Mouse (Mus musculus) lung, postnatal 14 days (tissue): ENCODE measurements around the gene Htra2.

ENCODE experiments used
- DNase-seq: peaks from one replicate; pipeline ENCODE4 v3.0.0; 2021

Gene Htra2

DNA sequence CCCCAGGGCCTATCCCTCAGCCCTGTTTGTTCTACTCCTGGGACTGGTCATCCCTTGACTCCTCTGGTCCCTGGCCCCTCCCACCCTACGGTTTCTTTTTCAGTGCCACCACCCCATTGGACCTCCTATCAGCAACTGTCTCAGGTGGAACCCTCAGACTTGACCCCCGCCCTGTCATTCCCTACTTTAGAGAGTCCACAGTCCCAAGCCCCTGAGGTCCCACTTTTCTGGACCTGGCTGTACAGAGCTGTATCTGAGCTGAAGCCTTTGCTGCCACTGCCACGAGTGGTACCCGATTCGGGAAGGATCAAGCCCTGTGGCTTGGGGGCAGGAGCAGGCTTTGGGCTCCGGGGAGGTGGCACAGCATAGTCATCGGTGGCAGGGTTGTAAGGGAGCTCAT lies 24.0 kb downstream of the Htra2 start:
- no peak for DNase-seq

DNA sequence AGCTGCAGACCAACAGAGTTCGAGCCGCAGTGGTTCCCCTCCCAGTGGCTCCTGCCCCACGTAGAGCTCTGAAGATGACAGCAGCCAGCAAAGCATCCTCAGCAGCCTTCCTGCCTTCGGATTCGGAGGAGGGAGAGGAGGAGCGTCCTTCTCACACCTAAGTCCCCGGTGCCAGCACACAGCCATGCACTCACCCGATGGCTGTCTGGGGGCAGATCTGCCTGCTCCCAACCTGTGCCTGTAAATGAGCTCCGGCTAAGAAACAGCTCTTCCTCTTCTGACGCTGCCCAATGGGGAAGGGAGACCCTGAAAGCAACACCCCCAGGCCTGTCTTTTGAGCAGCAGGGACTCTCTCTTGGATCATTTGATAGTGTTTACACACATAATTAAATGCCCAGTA lies 25.3 kb downstream of the Htra2 start:
- DNase-seq = no peak

DNA sequence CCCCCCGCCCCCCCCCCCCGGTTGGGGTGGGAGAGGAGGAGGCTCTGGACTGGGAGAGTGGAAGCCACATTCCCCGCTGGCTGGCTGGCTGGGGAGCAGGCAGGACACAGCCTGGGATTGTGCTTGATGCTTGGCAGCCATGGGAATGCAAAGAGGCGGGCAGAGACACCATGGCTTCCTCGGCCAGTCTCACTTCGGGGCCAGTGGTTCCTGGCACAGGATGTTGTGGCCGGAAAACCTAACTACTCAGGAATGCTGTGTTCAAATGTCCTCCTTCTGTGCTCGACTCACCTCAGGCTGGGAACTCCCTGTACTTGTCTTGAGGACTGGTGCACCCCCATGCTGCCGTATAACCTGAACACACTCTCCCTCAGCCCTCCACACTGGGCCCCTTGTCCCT lies 27.4 kb downstream of the Htra2 start:
- no peak for DNase-seq

DNA sequence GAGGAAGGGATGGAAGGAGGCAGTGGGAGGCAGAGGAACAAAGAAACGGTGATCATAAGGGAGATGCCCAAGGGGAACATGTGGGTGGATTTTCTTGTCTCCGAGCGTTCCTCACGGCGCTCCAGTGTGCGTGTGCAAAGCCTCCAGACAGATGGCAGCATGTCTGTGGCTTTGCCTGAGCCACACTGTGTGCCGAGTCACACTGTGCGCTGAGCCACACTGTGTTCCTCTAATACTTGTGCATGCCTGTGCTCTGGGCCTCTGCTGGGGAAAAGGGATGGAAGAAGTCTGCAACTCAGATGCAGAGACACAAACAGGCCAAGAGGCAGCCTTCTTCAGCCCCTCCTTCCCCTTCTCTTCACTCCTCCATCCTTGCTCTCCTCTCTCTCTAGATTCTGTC lies 27.8 kb downstream of the Htra2 start:
- DNase-seq = no peak

DNA sequence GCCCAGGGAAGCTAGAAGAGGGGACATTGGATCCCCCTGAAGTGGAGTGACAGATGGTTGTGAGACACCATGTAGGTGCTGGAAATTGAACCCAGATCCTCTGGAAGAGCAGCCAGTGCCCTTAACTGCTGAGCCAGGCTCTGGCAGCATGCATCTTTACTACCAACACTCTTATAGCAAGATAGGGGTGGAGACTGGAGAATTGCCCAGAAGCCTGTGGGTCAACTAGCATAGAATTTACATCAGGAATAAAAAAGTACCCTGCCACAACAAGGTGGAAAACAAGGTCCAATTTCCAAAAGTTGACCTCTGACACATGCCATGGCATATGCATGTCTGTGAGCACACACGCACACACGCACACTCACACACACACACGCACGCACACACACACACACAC lies 29.9 kb downstream of the Htra2 start:
- no peak for DNase-seq

DNA sequence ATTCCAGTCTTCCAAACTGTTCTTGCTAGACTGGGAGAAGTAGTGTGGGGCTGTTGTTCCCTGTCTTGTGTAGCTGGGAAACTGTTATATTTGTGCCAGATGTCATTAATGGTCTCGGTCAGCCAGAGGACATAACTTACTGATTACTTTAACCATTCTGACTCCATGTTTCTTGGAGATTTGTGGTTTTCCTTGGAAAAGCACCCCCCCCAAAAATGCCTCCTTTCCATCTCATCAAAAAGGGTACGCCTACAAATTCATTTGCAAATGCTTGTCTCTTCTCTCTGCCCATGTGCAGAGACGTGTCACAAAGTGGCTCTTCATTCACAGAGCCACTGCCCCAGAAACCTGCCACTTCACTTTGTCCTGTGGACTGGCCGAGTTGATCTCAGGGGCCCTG lies 30.7 kb downstream of the Htra2 start:
- DNase-seq = no peak

DNA sequence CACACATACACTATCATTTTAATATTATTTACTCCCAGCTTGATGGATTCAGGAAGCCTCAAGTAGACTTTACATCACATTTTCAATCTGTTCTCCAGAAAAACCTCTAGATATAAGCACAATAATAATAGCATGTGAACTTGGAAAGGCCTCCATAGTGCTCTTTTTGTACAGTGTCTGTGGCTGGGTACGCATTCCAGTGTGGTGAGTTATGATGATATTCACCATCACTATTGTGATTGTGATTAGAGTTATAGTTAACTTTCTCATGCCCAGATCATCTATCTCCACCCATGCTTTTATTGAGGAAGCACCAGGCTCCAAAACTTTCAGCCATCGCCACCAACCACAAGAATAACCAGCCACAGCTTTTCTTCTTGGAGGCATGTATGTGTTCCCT lies 31.3 kb downstream of the Htra2 start:
- no peak for DNase-seq

DNA sequence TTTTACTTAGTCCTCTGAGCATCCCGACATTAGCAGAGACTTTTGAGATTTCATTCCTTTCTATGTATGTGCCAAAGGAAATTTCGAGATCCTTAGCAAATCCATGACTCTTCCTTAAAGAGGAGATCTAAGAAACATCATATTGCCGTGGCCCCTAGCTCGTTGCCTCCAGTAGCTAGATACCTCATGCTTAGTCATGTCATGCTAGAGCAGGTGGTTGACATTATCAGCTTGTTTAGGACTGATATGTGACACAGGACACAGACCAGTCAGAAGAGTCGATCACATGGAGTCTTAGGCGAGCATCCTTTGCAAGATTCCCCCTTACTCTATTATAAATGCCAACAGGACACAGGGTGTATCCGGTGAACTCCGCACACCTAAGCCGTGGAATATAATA lies 32.1 kb downstream of the Htra2 start:
- DNase-seq = no peak

DNA sequence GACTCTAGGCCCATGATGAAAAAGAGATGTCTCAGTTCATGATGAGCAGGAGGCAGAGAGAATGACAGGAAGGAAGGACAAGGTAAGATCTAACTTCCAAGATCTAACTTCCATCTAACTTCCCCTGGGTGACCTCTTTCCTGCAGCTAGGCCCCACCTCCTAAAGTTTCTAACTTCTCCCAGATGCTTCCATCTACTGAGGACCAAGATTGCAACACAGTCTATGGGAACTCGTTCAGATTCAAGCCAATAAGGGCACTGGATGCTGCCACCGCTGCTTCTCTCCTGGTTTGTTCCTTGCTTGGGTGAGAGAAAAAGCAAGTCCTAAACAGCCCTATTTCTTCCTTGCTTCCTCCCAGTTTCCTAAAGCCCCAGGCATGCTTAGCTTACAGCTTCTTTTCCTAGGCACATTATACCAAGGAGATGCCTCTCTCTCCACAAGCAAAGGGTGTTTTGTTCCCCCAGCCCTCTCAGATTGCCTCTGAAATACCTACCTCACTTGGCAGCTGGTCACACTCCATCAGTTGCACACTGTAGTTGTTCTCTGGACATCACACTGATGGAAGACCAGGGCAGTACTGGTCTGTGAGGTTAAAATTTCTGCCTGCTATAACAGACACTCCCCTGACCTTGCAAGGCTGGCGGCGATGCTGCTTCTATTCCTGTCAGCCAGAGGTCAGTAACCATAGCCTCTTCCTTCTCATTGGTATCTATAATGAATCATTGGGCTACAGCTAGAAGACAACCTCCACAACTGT lies 34.1 kb downstream of the Htra2 start:
- DNase-seq = no peak

DNA sequence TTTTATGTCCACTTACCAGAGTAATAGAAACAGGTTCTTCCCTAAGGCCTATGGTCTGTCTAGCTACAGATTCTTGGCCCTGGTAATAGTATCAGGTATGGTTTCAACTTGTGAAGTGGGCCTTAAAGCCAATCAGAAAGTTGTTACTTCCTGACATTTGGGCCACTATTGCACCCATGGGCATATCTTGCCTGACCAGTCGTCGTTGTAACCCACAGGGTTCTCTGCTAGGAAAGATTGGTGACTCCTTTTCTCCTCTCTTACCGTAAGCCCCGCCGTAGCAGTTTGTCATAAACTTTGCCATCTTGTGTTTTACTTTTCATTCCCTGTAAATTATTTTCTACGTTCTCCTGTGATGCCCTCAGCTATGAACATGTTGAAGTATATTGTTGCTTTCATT lies 35.0 kb downstream of the Htra2 start:
- no peak for DNase-seq

DNA sequence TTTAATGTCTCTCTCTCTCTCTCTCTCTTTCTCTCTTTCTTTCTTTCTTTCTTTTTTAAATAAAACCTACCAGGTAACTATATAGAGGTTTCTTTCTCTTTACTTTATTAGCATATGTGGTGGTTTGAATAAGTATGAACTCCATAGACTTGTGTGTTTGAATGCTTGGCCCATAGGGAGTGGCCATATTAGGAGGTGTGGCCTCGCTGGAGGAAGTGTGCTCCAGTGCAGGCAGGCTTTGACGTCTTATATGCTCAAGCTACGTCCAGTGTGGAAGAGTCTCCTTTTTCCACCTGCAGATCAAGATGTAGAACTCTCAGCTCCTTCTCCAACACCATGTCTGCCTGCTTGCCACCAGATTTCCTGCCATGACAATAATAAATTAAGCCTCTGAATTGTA lies 36.0 kb downstream of the Htra2 start:
- no peak for DNase-seq

DNA sequence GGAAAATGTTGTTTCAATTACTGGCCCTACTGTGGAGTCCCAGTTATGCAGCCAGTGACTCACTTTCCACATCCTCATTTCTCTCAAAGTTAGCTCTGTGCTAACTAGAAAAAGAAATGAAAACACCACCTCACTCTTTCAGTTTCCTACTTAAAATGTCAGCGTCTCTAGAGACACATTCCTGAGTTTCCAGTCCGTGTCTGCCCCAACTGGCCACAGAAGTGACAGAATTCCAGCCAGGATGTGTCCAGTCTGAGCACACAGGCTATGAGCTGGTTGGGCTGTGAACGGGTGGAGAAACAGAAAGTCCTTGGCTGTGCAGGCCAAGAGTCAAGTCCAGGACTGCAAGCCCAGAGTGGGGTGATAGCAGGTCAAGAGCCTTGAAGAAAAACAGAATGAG lies 37.9 kb downstream of the Htra2 start:
- peak; percentile 36 for DNase-seq

DNA sequence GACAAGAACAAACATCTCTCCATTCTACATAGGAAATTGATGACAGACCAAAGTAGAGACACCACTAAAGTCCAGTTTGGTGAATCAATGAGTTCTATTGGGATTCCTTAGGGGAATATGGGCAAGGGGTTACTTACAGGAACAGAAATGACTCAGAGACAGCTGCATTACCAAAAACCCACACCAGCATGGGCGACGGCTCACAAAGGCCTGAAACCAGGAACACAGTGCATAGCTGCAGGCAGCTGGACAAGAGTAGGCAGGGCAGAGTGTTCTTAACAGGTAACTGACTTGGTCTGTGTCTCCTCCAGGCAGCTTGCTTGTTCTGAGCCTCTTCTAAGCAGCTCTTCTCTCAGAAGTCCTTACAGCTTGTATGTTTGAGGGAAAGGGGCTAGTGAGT lies 39.3 kb downstream of the Htra2 start:
- no peak for DNase-seq

DNA sequence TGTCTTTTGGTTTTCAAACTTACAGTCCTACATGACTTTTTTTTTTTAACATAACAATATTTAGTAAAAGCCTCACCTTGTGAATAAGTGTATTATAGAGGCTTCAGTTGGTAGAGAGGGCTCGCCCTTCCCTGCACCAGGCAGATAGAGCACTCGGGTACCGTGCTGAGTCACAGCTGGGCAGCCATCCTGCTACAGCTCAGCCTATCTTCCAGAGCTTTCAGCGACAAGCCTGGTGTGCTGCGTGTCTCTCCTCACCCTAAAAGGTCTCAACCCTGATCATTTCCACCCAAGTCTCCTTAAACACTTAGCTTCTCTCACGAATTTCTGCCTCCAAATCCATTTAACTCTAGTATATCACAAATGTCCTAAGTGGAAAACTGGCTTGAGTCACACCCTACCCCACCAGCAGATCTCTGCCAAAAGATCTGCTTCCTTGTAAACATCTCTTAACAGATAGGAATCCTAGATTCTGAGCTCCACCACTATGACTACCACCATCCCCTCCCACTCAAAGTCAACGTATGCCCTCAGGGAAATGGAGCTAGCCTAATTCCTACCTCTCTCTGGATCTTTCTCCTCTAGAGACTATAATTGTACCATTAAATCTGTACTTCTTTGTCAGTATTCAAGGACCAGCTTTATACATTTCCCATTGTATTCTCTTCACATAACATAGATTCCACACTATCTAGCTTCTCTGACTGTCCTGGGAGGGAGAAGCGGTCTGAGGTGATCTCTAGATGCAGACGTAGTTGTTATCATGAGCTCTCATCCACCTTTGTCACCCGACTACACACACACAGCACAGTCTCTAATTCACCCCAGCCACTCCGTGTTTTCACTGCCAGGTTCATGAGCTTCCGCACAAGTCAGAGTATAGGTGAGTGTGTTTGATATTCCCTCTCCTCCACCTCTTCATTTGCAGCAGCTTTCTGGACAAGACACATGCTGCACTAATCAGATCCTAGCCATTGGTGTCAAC lies 40.3 kb downstream of the Htra2 start:
- no peak for DNase-seq

DNA sequence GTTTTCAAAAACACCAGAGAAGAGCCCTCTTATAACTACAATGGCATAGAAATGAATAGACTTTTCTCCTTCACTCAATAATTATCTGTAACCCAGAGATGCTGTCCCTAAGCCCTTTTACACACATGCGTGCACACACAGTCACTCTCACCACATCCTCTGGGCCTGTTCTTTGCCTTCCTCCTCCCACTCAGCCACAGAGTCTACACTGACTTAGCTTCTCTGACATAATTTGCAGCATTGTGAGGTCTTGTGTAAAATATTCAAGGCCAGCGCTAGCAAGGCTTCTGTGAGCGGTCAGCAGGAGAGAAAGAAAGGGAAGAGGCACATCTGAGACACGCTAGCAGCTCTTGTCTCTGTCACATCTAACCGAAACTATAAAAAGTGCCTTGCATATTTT lies 41.6 kb downstream of the Htra2 start:
- DNase-seq = no peak

DNA sequence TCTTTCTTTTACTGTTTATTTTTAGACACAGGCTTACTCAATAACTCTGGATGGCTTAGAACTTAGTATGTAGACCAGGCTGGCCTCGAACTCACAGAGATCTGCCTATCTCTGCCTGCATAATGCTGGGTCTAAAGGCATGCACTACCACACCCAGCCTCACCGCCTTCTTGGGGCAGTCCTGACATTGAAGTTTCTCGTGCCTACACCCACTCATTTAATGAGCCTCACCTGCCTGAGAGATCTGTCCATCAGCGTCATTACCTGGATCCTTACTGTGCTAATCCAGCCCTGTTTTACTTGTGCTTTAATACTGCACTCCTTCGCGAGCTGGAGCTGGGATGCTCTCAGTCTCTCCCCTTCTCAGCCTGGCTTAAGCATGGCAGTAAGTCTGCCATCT lies 43.3 kb downstream of the Htra2 start:
- DNase-seq = no peak

DNA sequence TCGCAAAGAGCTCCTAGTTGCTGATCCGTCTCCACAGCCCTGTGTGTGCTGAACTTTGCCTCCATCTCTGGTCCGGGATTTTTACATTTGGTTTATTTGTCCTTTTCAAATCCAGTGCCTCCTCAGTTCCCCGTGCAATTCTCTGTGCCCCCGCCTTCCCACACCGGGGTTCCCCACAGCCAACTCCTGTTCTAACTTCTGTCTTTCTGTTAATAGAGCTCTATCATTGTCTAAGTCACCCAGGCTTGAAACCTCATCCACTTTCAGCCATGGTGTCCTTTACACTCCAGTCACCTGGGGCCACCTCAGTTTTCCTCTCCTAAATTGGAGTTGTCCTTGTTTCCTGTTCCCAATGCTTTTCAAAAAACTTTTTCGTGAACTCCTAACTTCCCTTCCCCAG lies 43.8 kb downstream of the Htra2 start:
- DNase-seq = no peak

DNA sequence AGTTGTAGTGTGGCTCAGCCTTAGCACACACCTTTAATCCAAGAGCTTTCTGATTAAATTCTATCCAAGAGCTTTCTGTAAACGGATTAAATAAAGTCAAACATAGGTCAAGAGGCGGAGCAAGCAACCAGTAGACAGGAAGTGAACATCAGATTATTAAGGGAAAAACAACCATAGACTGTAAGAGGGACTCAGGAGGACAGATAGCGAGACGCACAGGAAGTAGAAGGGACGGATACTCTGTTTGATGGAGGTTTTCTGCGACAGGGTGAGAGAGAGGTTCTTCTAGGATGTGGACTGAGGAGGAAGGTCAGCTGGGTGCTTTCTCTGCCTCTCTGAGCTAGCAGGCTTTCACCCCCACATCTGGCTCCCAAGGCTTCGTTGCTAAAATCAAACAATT lies 45.1 kb downstream of the Htra2 start:
- DNase-seq = no peak

DNA sequence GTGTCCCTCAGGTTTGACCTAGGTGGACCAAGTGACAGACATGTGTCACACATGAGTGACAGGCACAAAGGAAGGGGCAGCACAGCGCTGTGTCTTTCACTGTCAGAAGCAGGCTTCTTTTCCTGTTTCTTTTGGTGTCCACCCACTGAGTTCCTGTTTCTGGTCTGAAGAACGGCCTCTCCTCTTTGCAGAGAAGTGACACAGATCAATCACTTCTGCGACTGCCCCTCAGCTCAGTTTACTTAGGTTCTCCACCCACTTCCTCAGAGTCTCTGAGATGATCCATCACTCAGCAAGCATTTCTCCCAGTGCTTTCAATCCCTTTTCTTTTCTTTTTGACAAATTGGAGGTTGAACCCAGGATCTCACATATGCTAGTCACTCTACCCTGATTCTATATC lies 46.4 kb downstream of the Htra2 start:
- peak; percentile 32 for DNase-seq

DNA sequence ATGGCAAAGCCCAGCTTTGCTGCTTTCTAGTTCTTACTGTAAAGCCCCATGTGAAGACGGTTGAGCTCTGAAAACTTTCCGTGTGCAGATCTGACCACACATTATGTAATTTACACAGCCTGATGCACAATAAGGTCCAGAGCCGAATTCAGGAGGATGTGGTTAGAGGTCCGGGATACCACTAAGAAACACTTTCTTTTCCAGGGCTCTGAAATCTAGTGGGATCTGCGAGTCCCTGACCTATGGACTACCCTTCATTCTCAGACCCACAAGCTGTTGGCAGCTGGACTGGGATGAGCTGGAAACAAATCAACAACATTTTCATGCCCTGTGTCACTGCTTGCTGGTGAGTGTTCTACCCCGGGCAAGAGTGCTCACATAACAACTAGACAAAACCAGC lies 49.0 kb downstream of the Htra2 start:
- no peak for DNase-seq

DNA sequence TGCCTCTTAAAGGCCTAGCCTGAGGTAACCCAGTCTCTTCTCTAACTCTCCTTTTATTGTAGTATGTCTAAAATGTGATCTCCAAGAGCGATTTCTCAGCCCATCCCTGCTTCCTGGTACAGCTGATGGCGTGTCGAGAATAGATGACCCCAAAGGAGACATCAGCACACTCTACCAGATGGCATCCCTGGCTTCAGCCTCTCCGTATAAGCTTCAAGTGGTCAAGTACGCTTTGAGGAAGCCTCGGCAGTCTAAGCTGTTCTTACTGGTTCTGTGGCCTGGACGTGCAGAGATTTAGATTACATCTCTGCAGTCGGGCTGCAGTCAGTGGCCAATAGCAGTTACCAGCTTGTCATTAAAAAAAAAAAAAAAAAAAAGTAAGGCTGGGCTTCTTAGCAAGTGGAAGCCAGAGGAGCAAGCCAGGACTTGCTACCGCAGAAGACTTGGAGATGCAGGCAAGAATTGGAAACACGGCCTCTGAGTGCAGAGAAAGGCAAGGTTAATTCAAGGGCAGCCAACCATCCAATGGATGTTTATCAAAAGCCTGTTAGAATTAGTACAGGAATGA lies 49.5 kb downstream of the Htra2 start:
- DNase-seq = no peak

DNA sequence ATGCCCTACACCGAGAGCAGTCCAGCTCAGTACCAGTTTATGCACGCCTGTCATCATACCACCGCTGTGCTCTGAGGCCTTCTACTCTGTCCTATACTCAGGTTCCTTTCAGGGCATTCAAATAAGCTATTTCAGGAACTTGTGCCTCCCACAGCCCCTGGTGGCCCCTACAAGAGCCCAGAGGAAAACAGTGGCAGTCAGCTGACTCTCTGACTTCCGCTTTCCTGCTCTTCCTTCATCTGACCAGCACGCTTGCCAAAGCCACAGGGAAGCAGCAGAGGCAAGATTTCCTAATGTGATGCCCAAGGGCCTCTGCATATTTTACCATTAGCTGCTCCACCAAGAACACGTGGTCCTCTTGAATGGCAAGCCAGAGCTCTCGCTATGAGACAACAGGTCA lies 50.2 kb downstream of the Htra2 start:
- peak; percentile 35 for DNase-seq

DNA sequence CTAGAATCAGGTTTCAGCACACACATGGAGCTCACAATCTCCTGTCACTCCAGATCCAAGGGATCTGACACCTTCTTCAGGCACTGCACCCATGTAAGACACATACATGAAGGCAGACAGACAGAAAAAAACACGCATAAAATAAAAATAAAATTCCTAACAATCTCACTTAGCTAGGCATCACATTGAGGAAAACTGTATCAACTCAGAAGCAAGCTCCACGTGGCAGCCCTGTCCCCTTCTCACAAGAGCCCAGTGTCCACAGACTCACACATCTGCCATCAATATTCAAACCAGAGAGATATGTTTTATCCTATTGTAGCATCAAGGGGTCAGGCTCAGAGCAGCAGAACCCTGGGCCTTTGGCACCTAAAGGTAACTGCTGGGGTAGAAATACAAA lies 50.8 kb downstream of the Htra2 start:
- DNase-seq = no peak

DNA sequence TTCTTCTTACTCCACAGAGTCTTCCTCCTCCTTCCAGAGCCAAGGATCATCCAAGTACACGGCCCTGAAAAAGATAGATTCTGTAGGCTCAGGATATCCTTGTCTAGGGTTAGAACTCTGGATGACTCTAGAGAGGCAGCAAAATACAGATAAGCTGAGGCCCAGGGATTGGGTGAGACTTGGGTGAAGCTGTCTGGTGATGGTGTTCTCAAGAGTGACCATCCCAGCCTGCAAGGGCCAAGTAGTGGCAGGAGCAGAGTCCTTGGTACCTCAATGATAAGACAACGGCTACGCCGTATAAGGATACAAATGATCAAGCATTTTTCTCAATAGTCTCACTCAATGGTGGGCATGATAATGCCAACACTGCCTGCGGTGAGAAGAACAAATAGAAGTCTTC lies 51.2 kb downstream of the Htra2 start:
- no peak for DNase-seq
